Mouse (Mus musculus): Measurements from ENCODE around the gene Tada2a.

DNA sequence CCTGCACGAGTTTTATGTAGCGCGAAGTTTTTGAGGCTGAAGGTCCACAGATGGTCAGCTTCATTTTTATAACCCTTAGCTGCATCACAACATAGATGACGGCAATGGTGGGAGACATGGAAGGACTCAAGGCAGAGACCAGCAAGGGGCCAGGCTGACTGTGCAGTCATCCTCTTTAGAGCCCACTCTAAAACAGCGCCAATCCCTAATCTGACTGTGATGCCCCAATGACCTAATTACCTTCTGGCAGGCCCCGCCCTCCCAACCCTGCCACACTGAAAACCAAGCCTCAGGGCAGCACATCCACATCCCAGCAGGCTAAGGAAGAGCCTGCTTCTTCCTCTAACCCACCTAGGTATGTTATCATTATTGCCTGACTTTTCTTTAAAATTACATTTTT, 68.8 kb downstream of the Tada2a start:
- TF ChIP-seq MYOD1 (IDR thresholded peaks at IDR 0.05; ENCODE audit: control insufficient read depth, insufficient read length, low read depth) (no peak), CTCF (IDR thresholded peaks at IDR 0.05; ENCODE audit: control insufficient read depth, insufficient read depth, insufficient read length) (no peak), MAX (IDR thresholded peaks at IDR 0.05) (no peak), MYOG (IDR thresholded peaks at IDR 0.05; ENCODE audit: control insufficient read depth, extremely low read depth, insufficient read length) (no peak)
